Mouse (Mus musculus) testis, postnatal 14 days (tissue): ENCODE results near the gene Olfr805.

Experiments used
- DNase-seq: peaks from one replicate; pipeline ENCODE4 v3.0.0; 2021; ENCODE audit warnings: low spot score

The Olfr805 gene

DNA sequence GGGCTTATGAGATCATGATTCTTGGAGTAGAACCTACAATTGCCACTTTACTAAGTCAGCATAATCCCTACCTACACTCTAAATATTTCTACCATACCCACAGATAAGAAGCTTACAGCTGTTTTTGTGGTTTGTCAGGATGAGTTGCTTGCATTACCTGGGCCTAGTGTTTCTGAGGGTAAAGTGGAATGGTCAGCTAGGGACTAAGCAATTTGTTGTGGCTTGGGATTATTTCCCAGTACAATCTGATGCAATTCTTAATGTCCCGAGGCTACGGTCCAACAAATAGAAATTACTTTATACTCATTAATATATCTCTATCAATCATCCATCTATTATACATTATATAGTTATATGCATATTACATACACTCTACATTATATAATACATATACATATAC is at the start of gene Olfr805:
Olfr805 (minus strand) TSS at position 101 of the 400 bp plus-strand sequence.
- DNase-seq: no peak

DNA sequence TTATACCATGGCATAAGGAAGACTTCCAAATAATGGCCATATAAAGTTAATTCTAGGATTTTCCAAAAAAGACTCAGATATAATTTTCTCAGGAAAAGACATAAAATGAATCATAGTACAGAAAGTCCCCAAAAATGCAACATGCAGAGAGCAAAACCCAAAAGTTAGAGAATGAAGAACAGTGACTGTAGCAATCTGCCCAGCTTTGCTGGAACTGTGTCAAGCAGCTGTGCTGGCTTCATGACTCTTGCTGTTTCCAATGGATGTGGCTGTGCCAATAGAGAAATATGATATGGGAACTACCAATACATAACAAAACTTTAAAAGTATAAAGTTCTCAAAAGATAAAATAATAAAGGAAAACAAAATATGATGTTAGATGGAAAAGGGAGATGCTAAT is 48.9 kb upstream of the Olfr805 start:
- DNase-seq: no peak

DNA sequence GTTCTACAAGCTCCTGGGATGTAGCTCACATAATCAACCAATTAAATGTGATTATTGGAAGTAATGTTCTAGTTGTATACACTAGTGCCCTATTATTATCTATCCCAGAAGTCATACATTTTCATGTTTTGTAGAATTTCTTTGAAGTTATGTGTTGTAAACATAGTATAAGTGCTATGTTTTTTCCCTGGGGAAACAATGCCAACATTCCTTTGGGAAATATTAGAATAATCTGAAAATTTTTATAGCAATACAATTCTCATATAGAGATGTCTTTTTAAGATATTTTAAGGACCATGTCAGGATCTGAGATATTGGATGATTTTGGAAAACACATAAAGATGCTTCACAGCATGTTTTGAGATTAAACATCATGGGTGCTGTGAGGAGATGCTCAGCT is 45.2 kb upstream of the Olfr805 start, which contains the start of gene Olfr809:
Olfr809 (plus strand) TSS at position 301 of the 400 bp plus-strand sequence.
- no peak for DNase-seq

DNA sequence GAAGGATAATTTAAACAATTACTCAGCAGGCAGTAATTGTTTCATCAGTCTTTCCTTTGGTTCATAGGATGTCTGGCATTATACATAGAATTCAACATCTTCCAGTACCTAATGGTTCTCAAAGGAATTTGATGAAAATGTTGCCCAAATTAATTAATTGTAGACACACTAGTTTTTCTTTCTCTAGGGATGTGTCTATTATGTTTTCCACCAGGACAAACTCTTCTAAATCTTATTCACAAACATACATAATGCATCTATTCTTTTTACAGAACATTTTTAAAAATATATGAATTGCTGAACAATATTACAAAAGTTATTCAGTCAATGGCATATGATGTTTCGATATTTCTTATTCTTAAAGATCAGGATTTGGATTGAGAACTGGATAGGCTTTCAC is 36.0 kb upstream of the Olfr805 start, which contains the start of gene Olfr808:
Olfr808 (plus strand) TSS at position 301 of the 400 bp plus-strand sequence.
- DNase-seq: no peak

DNA sequence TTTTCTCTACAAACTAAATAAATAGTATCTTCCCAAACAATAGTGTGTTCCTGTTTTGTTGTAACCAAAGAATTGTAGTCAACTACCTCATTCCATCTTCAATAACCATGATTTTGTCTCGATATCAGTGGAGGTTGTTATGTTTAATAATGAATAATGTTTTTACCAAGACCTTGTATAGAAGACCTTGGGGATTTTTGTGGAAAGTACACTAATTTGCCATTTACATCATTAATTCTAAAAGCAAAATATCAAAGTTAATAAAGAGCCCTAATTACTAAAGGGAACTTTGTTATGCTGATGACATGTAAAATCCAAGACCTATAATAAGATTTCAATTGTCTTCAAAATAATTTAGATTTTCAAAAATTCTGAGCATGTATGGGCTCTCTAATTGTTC is 28.5 kb upstream of the Olfr805 start, which contains the start of gene Olfr807:
Olfr807 (minus strand) TSS at position 101 of the 400 bp plus-strand sequence.
- DNase-seq: no peak

DNA sequence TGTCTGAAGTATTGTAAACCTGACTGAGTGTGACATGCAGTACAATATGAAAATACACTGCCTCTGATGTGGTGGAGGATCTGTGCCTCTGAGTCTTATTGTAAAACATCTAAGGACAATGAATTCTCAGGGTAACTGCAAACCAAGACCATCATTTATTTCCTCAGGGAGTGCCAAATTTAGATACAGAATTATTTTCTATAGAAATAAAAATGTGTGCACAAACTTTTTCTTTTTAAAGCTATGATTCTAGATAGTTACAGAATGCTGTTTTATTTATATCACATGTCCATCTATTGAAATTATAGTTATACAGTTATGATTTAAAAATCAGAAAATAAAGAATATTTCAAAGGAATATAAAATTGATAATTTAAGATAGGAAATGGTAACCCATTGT is 12.6 kb upstream of the Olfr805 start, which contains the start of gene Olfr806:
Olfr806 (minus strand) TSS at position 101 of the 400 bp plus-strand sequence.
- DNase-seq: no peak

DNA sequence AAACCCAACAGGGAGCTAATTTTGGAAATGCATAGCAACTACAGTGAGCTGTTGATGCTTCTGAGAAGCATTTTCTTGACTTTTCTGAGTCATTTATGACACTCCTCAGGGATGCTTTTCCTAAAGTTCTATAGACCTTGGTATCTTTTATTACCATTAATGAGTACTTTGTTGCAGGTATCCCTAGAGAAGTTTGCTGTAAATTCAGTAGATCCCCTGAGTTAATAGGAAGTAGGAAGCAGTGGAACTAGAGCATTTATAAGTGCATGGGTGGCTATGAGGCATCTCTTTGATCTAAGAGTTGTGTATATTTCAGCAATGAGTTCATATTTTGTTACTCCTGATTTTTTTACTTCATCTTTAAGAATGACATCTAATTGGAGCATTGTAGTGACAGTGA is 26.3 kb downstream of the Olfr805 start, which contains the start of gene Olfr804:
Olfr804 (plus strand) TSS at position 301 of the 400 bp plus-strand sequence.
- no peak for DNase-seq

DNA sequence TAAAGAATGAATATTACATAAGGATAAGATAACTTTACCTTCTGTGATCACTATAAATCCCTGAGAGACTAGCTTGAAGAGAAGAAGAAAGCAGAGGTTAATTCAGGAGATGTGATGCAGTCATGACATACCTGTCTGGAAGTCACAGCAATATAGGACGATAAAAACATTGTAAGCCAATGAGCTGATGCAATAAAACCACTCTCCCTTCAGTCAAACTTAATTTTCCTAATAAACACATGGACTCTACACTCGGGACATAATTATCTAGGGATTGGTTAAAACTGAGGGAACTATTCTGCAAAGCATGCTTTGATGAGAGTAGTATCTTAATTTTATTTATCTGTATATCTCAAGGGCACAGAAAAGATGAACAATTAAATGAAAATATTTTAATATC is 35.0 kb downstream of the Olfr805 start, which contains the start of gene Olfr803:
Olfr803 (minus strand) TSS at position 101 of the 400 bp plus-strand sequence.
- DNase-seq: no peak

DNA sequence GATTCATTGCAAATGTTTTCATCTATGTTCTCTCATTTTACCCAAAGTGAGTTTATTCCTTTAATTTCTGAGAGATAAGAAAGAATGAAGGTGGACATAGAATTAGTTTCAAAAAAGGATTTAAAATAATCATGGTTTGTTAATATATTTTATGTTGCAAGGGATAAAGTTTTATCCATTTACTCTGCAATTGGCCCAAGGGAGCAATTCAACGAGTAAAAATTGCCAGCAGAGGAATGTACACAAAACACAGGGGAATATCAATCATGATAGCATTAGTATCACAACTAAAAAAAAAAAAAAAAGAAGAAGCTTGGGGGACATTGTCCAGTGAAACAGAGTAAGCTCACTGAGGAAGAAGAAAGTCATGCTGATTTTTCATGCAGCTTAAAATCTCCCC is 41.1 kb downstream of the Olfr805 start, which contains the start of gene Olfr802:
Olfr802 (minus strand) TSS at position 101 of the 400 bp plus-strand sequence.
- no peak for DNase-seq

DNA sequence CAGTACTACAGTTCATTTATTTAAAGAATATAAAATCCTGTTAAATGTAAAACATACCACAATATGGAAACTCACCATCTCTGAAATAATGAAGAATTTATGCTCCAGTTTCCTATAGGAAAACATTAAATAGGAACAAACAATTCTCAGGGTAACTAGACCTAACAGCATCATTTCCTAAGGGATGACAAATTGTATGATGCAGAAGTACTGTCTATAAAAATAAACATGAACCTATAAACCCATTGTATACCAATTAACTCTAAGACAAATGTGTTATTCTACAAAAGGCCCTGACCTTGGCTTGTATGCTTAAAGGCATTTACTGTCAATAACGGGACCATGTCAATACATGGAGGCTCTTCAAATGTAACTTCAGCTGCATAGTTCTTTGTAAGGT is 55.4 kb downstream of the Olfr805 start, which contains the start of gene Olfr801:
Olfr801 (minus strand) TSS at position 101 of the 400 bp plus-strand sequence.
- DNase-seq: no peak
